Mouse (Mus musculus): ENCODE results near the gene Clcn3. TPM values are rescaled to one million over a fixed set of nuclear protein-coding genes. Genes with fewer than 3 reads are reported as not detected.
A peak's percentile ranks its signal among the peaks of the same experiment; 100 is the strongest.
"Not testable (repeated sequence)": the region's sequence is repeated elsewhere in the genome, so short reads cannot be mapped to it uniquely, and the experiment has no call there.

Clcn3 gene
- 39.4 and 41.2 TPM in 2 replicates for polyA plus RNA-seq (2015; fragmentation: Nextera tagmentation; extraction: Ambion mirVana)

DNA sequence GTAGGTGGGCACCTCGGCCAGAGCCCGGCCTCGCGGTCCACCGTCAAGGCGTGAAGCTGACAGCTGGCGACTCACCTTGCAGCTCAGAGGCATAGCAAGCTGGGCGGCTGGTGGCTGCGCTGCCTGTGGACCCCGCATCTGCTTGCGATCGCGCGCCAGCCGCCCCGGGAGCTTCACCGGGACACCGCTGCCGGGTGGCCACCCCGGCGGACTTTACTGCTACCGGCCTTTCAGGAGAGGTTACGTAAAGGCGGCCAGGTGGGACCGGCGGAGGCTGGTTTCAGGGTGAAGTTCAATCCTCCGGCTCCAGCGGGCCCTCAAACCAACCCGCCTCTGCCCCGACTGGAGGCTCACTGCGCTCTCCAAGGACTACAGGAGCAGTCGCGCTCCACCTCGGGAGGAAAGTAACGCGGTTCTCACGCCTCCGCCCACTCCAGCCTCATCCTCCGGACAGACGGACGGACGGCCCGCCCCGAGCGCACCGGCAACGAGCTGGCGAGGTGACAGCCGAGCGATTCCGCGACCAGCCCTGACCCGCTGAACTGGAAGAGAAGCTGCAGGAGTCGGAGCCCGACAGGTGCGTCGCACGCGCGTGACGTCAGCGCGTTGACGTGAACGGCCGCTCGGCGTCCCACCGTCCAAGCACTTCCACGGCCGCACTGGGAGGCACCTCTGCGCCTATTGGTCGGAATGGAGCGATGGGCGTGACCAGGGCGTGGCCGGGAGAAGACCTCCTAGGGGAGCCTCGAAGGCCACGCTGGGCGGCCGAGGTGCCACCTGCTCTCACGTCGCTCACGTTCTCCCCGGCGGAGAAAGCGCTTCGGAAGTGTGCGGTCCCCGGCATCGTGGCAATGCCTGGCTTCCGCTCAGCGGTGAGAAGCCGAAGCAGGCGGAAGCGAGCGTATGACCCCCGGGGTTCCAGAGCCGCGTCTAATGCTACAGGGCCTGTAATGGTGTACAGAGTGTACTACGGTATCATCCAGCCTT lies at the start of gene Clcn3:
TSS of gene Clcn3 (minus strand) at position 600 of the 987 bp plus-strand sequence.
- Histone ChIP-seq H3K36me3 (ENCODE audit: control insufficient read depth, insufficient read depth) (no peaks in the 10 kb centered on the region), H3K4me1 (ENCODE audit: control insufficient read depth, low read depth, low read length) (peaks cover 21% of the 10 kb centered on the region), H3K4me2 (ENCODE audit: low read depth, low read length) (peak within 1 kb of the TSS; percentile 89), H3K27ac (ENCODE audit: low read length) (peak within 1 kb of the TSS; percentile 99), H3K27me3 (ENCODE audit: control insufficient read depth, insufficient read depth, low read depth, low read length) (no peaks in the 10 kb centered on the region), H3K4me3 (ENCODE audit: low read depth, low read length) (peak within 1 kb of the TSS; percentile 99), H3K9me3 (replicated peaks; ENCODE audit: control insufficient read depth, low read length) (no peaks in the 10 kb centered on the region), H3K9ac (ENCODE audit: low read depth, low read length) (peak within 1 kb of the TSS; percentile 98)
- peak; percentile 98 for ATAC-seq (ENCODE audit: low read depth)
- WGBS (ENCODE audit: insufficient replicate concordance) = under 1% methylated on average over 101 of the region's 101 CpGs

GRCm38 (mm10) chr8:60996468-60996867 lies 13.4 kb upstream of the Clcn3 start:
- WGBS (ENCODE audit: insufficient replicate concordance) = 82% methylated on average over 3 of the region's 3 CpGs

GRCm38 (mm10) chr8:60993639-60993986 lies 10.5 kb upstream of the Clcn3 start:
- H3K36me3 ChIP-seq (ENCODE audit: control insufficient read depth, insufficient read depth) = peaks cover 3% of the 10 kb centered on the region; the same call in 1 of the 2 replicates
- peak overlapping the region; percentile 91 for H3K4me2 ChIP-seq (ENCODE audit: low read depth, low read length)
- peak overlapping the region; percentile 99 for H3K27ac ChIP-seq (ENCODE audit: low read length)
- no peaks in the 10 kb centered on the region for H3K9me3 ChIP-seq (replicated peaks; ENCODE audit: control insufficient read depth, low read length)
- peak overlapping the region; percentile 82 for H3K4me3 ChIP-seq (ENCODE audit: low read depth, low read length)
- peaks cover 14% of the 10 kb centered on the region for H3K4me1 ChIP-seq (ENCODE audit: control insufficient read depth, low read depth, low read length)
- WGBS (ENCODE audit: insufficient replicate concordance) = 2% methylated on average over 12 of the region's 12 CpGs
- no peaks in the 10 kb centered on the region for H3K27me3 ChIP-seq (ENCODE audit: control insufficient read depth, insufficient read depth, low read depth, low read length)
- H3K9ac ChIP-seq (ENCODE audit: low read depth, low read length) = peak overlapping the region; percentile 88
- peak; percentile 5; the same call in 1 of the 2 replicates for ATAC-seq (ENCODE audit: low read depth)

More at GRCm38 (mm10) chr8:60996468-60996867, 13.4 kb upstream of the Clcn3 start:
- H3K36me3 ChIP-seq (ENCODE audit: control insufficient read depth, insufficient read depth) = peaks cover 3% of the 10 kb centered on the region; the same call in 1 of the 2 replicates
- no peak overlapping the region for H3K9ac ChIP-seq (ENCODE audit: low read depth, low read length)
- H3K27ac ChIP-seq (ENCODE audit: low read length) = no peak overlapping the region
- H3K9me3 ChIP-seq (replicated peaks; ENCODE audit: control insufficient read depth, low read length) = no peaks in the 10 kb centered on the region
- H3K4me3 ChIP-seq (ENCODE audit: low read depth, low read length) = no peak overlapping the region
- no peak overlapping the region for H3K4me2 ChIP-seq (ENCODE audit: low read depth, low read length)
- peaks cover 12% of the 10 kb centered on the region for H3K4me1 ChIP-seq (ENCODE audit: control insufficient read depth, low read depth, low read length)
- H3K27me3 ChIP-seq (ENCODE audit: control insufficient read depth, insufficient read depth, low read depth, low read length) = no peaks in the 10 kb centered on the region
- ATAC-seq (ENCODE audit: low read depth) = no peak

DNA sequence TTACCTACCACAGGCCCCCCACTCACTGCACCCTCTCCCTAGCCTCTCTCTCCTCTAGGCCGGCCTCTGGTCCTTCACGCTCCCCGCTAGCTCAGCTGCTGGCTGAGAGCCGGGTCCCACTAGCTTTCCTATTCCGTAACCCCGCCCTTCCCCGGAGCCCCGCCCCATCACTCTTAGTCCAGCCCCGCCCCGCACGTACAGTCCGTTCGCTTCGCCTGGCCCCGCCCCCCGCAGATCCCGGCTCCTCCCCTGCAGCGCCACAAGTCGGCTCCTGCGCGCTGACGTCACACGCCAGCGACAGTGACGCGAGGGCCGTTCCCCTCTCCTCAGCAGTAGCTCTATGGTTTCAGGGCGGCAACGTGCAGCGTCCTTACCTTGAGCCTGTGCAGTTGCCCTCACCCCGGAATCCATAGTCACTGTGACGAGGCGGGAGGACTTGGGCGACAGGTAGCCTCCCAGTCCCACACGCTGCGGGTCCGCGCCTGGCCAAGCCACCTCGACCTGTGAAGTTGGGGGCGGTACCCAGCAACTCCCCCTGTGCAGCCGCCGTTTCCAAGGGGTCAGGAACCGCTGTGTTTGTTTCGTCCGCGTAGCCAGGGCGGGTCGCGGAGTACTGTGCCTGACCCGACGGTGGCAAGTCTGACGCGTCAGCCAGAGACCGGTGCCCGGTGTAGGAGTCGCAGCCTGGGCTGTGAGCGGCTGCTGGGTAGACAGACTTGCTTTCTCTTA lies 10.0 kb upstream of the Clcn3 start, which contains the start of gene Nek1:
TSS of gene Nek1 (plus strand) at position 286 of the 729 bp plus-strand sequence.
- WGBS (ENCODE audit: insufficient replicate concordance) = under 1% methylated on average over 57 of the region's 57 CpGs
- Histone ChIP-seq H3K4me2 (ENCODE audit: low read depth, low read length) (peak within 1 kb of the TSS; percentile 91), H3K4me3 (ENCODE audit: low read depth, low read length) (peak within 1 kb of the TSS; percentile 82), H3K27me3 (ENCODE audit: control insufficient read depth, insufficient read depth, low read depth, low read length) (no peaks in the 10 kb centered on the region), H3K27ac (ENCODE audit: low read length) (peak within 1 kb of the TSS; percentile 99), H3K9me3 (replicated peaks; ENCODE audit: control insufficient read depth, low read length) (no peaks in the 10 kb centered on the region), H3K36me3 (ENCODE audit: control insufficient read depth, insufficient read depth) (no peaks in the 10 kb centered on the region), H3K4me1 (ENCODE audit: control insufficient read depth, low read depth, low read length) (peaks cover 14% of the 10 kb centered on the region), H3K9ac (ENCODE audit: low read depth, low read length) (peak within 1 kb of the TSS; percentile 88)
- ATAC-seq (ENCODE audit: low read depth) = peak; percentile 93

- H3K4me3 ChIP-seq (ENCODE audit: low read depth, low read length) = peak overlapping the region; percentile 82
- H3K9me3 ChIP-seq (replicated peaks; ENCODE audit: control insufficient read depth, low read length) = no peaks in the 10 kb centered on the region
- peak overlapping the region; percentile 80 for H3K4me2 ChIP-seq (ENCODE audit: low read depth, low read length)
- no peaks in the 10 kb centered on the region for H3K36me3 ChIP-seq (ENCODE audit: control insufficient read depth, insufficient read depth)
- peak overlapping the region; percentile 88 for H3K9ac ChIP-seq (ENCODE audit: low read depth, low read length)
- peaks cover 14% of the 10 kb centered on the region for H3K4me1 ChIP-seq (ENCODE audit: control insufficient read depth, low read depth, low read length)
- 1% methylated on average over 16 of the region's 16 CpGs for WGBS (ENCODE audit: insufficient replicate concordance)
- peak overlapping the region; percentile 99 for H3K27ac ChIP-seq (ENCODE audit: low read length)
- H3K27me3 ChIP-seq (ENCODE audit: control insufficient read depth, insufficient read depth, low read depth, low read length) = no peaks in the 10 kb centered on the region
- peak; percentile 79 for ATAC-seq (ENCODE audit: low read depth)
Measured at GRCm38 (mm10) chr8:60992561-60992909, 9.4 kb upstream of the Clcn3 start.

GRCm38 (mm10) chr8:60984260-60985010 lies 1.3 kb upstream of the Clcn3 start:
- ATAC-seq (ENCODE audit: low read depth); H3K27me3 ChIP-seq (ENCODE audit: control insufficient read depth, insufficient read depth, low read depth, low read length); H3K9me3 ChIP-seq (replicated peaks; ENCODE audit: control insufficient read depth, low read length); H3K36me3 ChIP-seq (ENCODE audit: control insufficient read depth, insufficient read depth): not testable (repeated sequence)
- Histone ChIP-seq H3K27ac (ENCODE audit: low read length) (peak overlapping the region; percentile 99), H3K9ac (ENCODE audit: low read depth, low read length) (peak overlapping the region; percentile 83), H3K4me1 (ENCODE audit: control insufficient read depth, low read depth, low read length) (peaks cover 11% of the 10 kb centered on the region), H3K4me2 (ENCODE audit: low read depth, low read length) (peak overlapping the region; percentile 89), H3K4me3 (ENCODE audit: low read depth, low read length) (peak overlapping the region; percentile 99)
- 72% methylated on average over 17 of the region's 17 CpGs for WGBS (ENCODE audit: insufficient replicate concordance)

GRCm38 (mm10) chr8:60983688-60984079 lies 584 bp upstream of the Clcn3 start:
- Histone ChIP-seq H3K36me3 (ENCODE audit: control insufficient read depth, insufficient read depth) (no peaks in the 10 kb centered on the region), H3K27me3 (ENCODE audit: control insufficient read depth, insufficient read depth, low read depth, low read length) (no peaks in the 10 kb centered on the region), H3K4me2 (ENCODE audit: low read depth, low read length) (peak overlapping the region; percentile 89), H3K4me3 (ENCODE audit: low read depth, low read length) (peak overlapping the region; percentile 99), H3K9ac (ENCODE audit: low read depth, low read length) (peak overlapping the region; percentile 83), H3K9me3 (replicated peaks; ENCODE audit: control insufficient read depth, low read length) (no peaks in the 10 kb centered on the region), H3K4me1 (ENCODE audit: control insufficient read depth, low read depth, low read length) (peaks cover 17% of the 10 kb centered on the region), H3K27ac (ENCODE audit: low read length) (peak overlapping the region; percentile 99)
- WGBS (ENCODE audit: insufficient replicate concordance) = 7% methylated on average over 9 of the region's 9 CpGs
- peak; percentile 52 for ATAC-seq (ENCODE audit: low read depth)

GRCm38 (mm10) chr8:60981388-60981787 lies 1.7 kb downstream of the Clcn3 start:
- no peak for ATAC-seq (ENCODE audit: low read depth)
- Histone ChIP-seq H3K4me3 (ENCODE audit: low read depth, low read length) (peak overlapping the region; percentile 99), H3K4me1 (ENCODE audit: control insufficient read depth, low read depth, low read length) (peaks cover 25% of the 10 kb centered on the region), H3K36me3 (ENCODE audit: control insufficient read depth, insufficient read depth) (no peaks in the 10 kb centered on the region), H3K4me2 (ENCODE audit: low read depth, low read length) (peak overlapping the region; percentile 89), H3K9ac (ENCODE audit: low read depth, low read length) (peak overlapping the region; percentile 98), H3K9me3 (replicated peaks; ENCODE audit: control insufficient read depth, low read length) (no peaks in the 10 kb centered on the region), H3K27ac (ENCODE audit: low read length) (no peak overlapping the region), H3K27me3 (ENCODE audit: control insufficient read depth, insufficient read depth, low read depth, low read length) (no peaks in the 10 kb centered on the region)
- WGBS (ENCODE audit: insufficient replicate concordance) = 21% methylated on average over 1 of the region's 1 CpGs

Measured in liver, embryonic 16.5 days (tissue).